Mouse (Mus musculus) MEL (cell line): Measurements from ENCODE around the gene Hacl1. TPM values are rescaled to one million over a fixed set of nuclear protein-coding genes. Genes with fewer than 3 reads are reported as not detected.

ENCODE experiments used
- DNase-seq: peaks from one replicate; pipeline ENCODE4 v3.0.0; 2011; ENCODE audit warnings: low read depth, low spot score
- H3K27ac ChIP-seq: 2 replicates; pipeline ENCODE4 v1.5.1; 2012; ENCODE audit warnings: low read depth, mild to moderate bottlenecking, control low read depth, low read length, moderate library complexity; ENCODE audit not compliant: control insufficient read depth
- H3K27me3 ChIP-seq, 2 experiments: fragments of 150-350 bp in 1 of 2; sonication (generic) in 1 of 2; 2 replicates each; pipeline ENCODE4 v1.6.1; 2012; ENCODE audit warnings: low read length in 2 of 2, mild to moderate bottlenecking in 2 of 2, improper control_type of control experiment in 1 of 2, moderate library complexity in 1 of 2; ENCODE audit not compliant: insufficient read depth in 2 of 2, control insufficient read depth in 1 of 2
- H3K36me3 ChIP-seq, 2 experiments: 2 replicates each; pipeline ENCODE4 v1.6.1; 2012 to 2014; ENCODE audit warnings: low read length in 2 of 2, improper control_type of control experiment in 1 of 2, inconsistent platforms in 1 of 2, mild to moderate bottlenecking in 1 of 2; ENCODE audit not compliant: insufficient read depth in 2 of 2, control insufficient read depth in 1 of 2
- H3K4me1 ChIP-seq, 2 experiments: fragments of 150-350 bp in 1 of 2; sonication (generic) in 1 of 2; 2 replicates each; pipeline ENCODE4 v1.6.1; 2012; ENCODE audit warnings: low read length in 2 of 2, improper control_type of control experiment in 1 of 2, mild to moderate bottlenecking in 1 of 2; ENCODE audit not compliant: insufficient read depth in 2 of 2, control insufficient read depth in 1 of 2
- H3K4me3 ChIP-seq, 2 experiments: fragments of 150-350 bp in 1 of 2; sonication (generic) in 1 of 2; 2 replicates each; pipeline ENCODE4 v1.5.1; 2012; ENCODE audit warnings: low read depth in 2 of 2, low read length in 2 of 2, mild to moderate bottlenecking in 2 of 2, moderate library complexity in 2 of 2, control low read depth in 1 of 2, improper control_type of control experiment in 1 of 2; ENCODE audit not compliant: control insufficient read depth in 1 of 2, insufficient read depth in 1 of 2
- H3K79me2 ChIP-seq: 2 replicates; pipeline ENCODE4 v1.6.1; 2012; ENCODE audit warnings: mild to moderate bottlenecking, low read length, moderate library complexity; ENCODE audit not compliant: control insufficient read depth, poor library complexity, insufficient read depth
- H3K9ac ChIP-seq: 2 replicates; pipeline ENCODE4 v1.6.1; 2012; ENCODE audit warnings: low read depth, mild to moderate bottlenecking, control low read depth, low read length, moderate library complexity; ENCODE audit not compliant: control insufficient read depth, poor library complexity, severe bottlenecking
- H3K9me3 ChIP-seq: fragments of 150-350 bp; sonication (generic); replicated peaks from 2 replicates; pipeline ENCODE4 v1.6.1; 2012; ENCODE audit warnings: mild to moderate bottlenecking, low read length, improper control_type of control experiment, moderate library complexity; ENCODE audit not compliant: insufficient read depth
- CHD2 ChIP-seq: IDR thresholded peaks from 2 replicates; pipeline ENCODE4 v1.6.1; 2011; ENCODE audit warnings: low read length, improper control_type of control experiment
- CTCF ChIP-seq, 3 experiments: IDR thresholded peaks in 2 of 3; conservative IDR thresholded peaks in 1 of 3; 2 replicates each; pipeline ENCODE4 v1.5.1; 2011 to 2012; ENCODE audit warnings: low read length in 3 of 3, low read depth in 2 of 3, mild to moderate bottlenecking in 2 of 3, improper control_type of control experiment in 1 of 3, inconsistent platforms in 1 of 3, mixed read lengths in 1 of 3, moderate library complexity in 1 of 3; ENCODE audit not compliant: control insufficient read depth in 1 of 3, insufficient read depth in 1 of 3, poor library complexity in 1 of 3, severe bottlenecking in 1 of 3
- E2F4 ChIP-seq: IDR thresholded peaks from 2 replicates; pipeline ENCODE4 v1.6.1; 2011; ENCODE audit warnings: low read depth, low read length, improper control_type of control experiment, borderline replicate concordance
- EP300 ChIP-seq, 2 experiments: IDR thresholded peaks; 2 replicates each; pipeline ENCODE4 v1.6.1; 2011; ENCODE audit warnings: improper control_type of control experiment in 2 of 2, low read length in 2 of 2, low read depth in 1 of 2, mild to moderate bottlenecking in 1 of 2
- GABPA ChIP-seq: IDR thresholded peaks from 2 replicates; pipeline ENCODE4 v1.6.1; 2012; ENCODE audit warnings: low read depth, mild to moderate bottlenecking, inconsistent platforms, low read length, improper control_type of control experiment, moderate library complexity
- GATA1 ChIP-seq: IDR thresholded peaks from 2 replicates; pipeline ENCODE4 v1.6.1; 2011; ENCODE audit warnings: low read depth, low read length, improper control_type of control experiment
- HCFC1 ChIP-seq: IDR thresholded peaks from 2 replicates; pipeline ENCODE4 v1.6.1; 2012; ENCODE audit warnings: low read depth, mild to moderate bottlenecking, inconsistent platforms, low read length, improper control_type of control experiment, moderate library complexity
- KAT2A ChIP-seq: conservative IDR thresholded peaks from 2 replicates; pipeline ENCODE4 v1.6.1; 2012; ENCODE audit warnings: low read depth, low read length, improper control_type of control experiment, inconsistent platforms
- MAFK ChIP-seq: IDR thresholded peaks from 2 replicates; pipeline ENCODE4 v1.6.1; 2011; ENCODE audit warnings: low read depth, mild to moderate bottlenecking, low read length, improper control_type of control experiment, borderline replicate concordance
- MAX ChIP-seq: IDR thresholded peaks from 2 replicates; pipeline ENCODE4 v1.6.1; 2011; ENCODE audit warnings: low read length, improper control_type of control experiment
- MAZ ChIP-seq: IDR thresholded peaks from 2 replicates; pipeline ENCODE4 v1.6.1; 2012; ENCODE audit warnings: low read depth, mild to moderate bottlenecking, inconsistent platforms, low read length, improper control_type of control experiment
- MEF2A ChIP-seq: IDR thresholded peaks from 2 replicates; pipeline ENCODE4 v1.6.1; 2014; ENCODE audit warnings: low read depth, mild to moderate bottlenecking, inconsistent platforms, low read length, improper control_type of control experiment; ENCODE audit not compliant: poor library complexity, insufficient replicate concordance, severe bottlenecking; ENCODE audit errors: extremely low read depth
- MYB ChIP-seq: IDR thresholded peaks from 2 replicates; pipeline ENCODE4 v1.6.1; 2011; ENCODE audit warnings: mild to moderate bottlenecking, low read depth, low read length, improper control_type of control experiment
- POLR2A ChIP-seq, 2 experiments: IDR thresholded peaks; 2 replicates each; pipeline ENCODE4 v1.6.1; 2011 to 2012; ENCODE audit warnings: low read length in 2 of 2, mild to moderate bottlenecking in 2 of 2, control low read depth in 1 of 2, improper control_type of control experiment in 1 of 2, low read depth in 1 of 2, moderate library complexity in 1 of 2; ENCODE audit not compliant: control insufficient read depth in 1 of 2, insufficient read depth in 1 of 2, poor library complexity in 1 of 2
- POLR2AphosphoS2 ChIP-seq: IDR thresholded peaks from 2 replicates; pipeline ENCODE4 v1.6.1; 2011; ENCODE audit warnings: low read length, improper control_type of control experiment
- POLR2AphosphoS5 ChIP-seq: IDR thresholded peaks from 2 replicates; pipeline ENCODE4 v1.6.1; 2012; ENCODE audit warnings: low read depth, borderline replicate concordance, mild to moderate bottlenecking, inconsistent platforms, low read length, moderate library complexity, mixed read lengths
- RAD21 ChIP-seq: IDR thresholded peaks from 2 replicates; pipeline ENCODE4 v1.6.1; 2011; ENCODE audit warnings: mild to moderate bottlenecking, low read depth, low read length, improper control_type of control experiment
- RCOR1 ChIP-seq: IDR thresholded peaks from 2 replicates; pipeline ENCODE4 v1.6.1; 2012; ENCODE audit warnings: low read depth, mild to moderate bottlenecking, inconsistent platforms, low read length, improper control_type of control experiment
- SIN3A ChIP-seq: IDR thresholded peaks from 2 replicates; pipeline ENCODE4 v1.6.1; 2012; ENCODE audit warnings: low read length, improper control_type of control experiment, inconsistent platforms
- SMC3 ChIP-seq: IDR thresholded peaks from 2 replicates; pipeline ENCODE4 v1.6.1; 2011; ENCODE audit warnings: low read depth, low read length, improper control_type of control experiment
- TAL1 ChIP-seq: IDR thresholded peaks from 2 replicates; pipeline ENCODE4 v1.6.1; 2012; ENCODE audit warnings: mild to moderate bottlenecking, inconsistent platforms, low read length, moderate library complexity, mixed read lengths
- TCF12 ChIP-seq: IDR thresholded peaks from 2 replicates; pipeline ENCODE4 v1.6.1; 2014; ENCODE audit warnings: low read depth, mild to moderate bottlenecking, inconsistent platforms, low read length, improper control_type of control experiment, moderate library complexity
- UBTF ChIP-seq: IDR thresholded peaks from 2 replicates; pipeline ENCODE4 v1.6.1; 2012; ENCODE audit warnings: low read depth, mild to moderate bottlenecking, inconsistent platforms, low read length, improper control_type of control experiment, moderate library complexity, borderline replicate concordance; ENCODE audit not compliant: insufficient read depth
- ZC3H11A ChIP-seq: IDR thresholded peaks from 2 replicates; pipeline ENCODE4 v1.6.1; 2012; ENCODE audit warnings: low read depth, mild to moderate bottlenecking, inconsistent platforms, low read length, improper control_type of control experiment
- polyA plus RNA-seq, 2 experiments: library from polyadenylated mRNA; stranded (reverse) in 1 of 2; unstranded in 1 of 2; fragments of >175 nt in 1 of 2; fragments of >200 nt in 1 of 2; gene quantifications; 2 replicates each; pipeline versions ENCODE4 v1.2.1 to v1.2.4; 2012; ENCODE audit warnings: low replicate concordance in 2 of 2, low read depth in 1 of 2; ENCODE audit not compliant: insufficient read length in 2 of 2, insufficient read depth in 1 of 2, missing spikeins in 1 of 2
- total RNA-seq: library from RNA; depleted of rRNA; stranded (reverse); fragments of 300-350 nt; gene quantifications from 2 replicates; pipeline ENCODE4 v1.2.3, GENCODE M21; 2012

Hacl1 gene
- total and polyA plus RNA-seq, 3 experiments = 7.7 to 13.3 TPM; not detected in 1

- DNase-seq = no peak
- no peak overlapping the region for H3K4me3 ChIP-seq
- peaks cover 6 to 30% of the 10 kb centered on the region in 2 experiments; a peak in 3 of 4 replicates for H3K4me1 ChIP-seq
- H3K9me3 ChIP-seq = no peaks in the 10 kb centered on the region
- peaks cover 6% of the 10 kb centered on the region for H3K79me2 ChIP-seq
- H3K27ac ChIP-seq = peak overlapping the region; percentile 43
- TF ChIP-seq MEF2A = no peak
- TF ChIP-seq GATA1 = no peak
- TF ChIP-seq SMC3 = no peak
- H3K9ac ChIP-seq = no peak overlapping the region
- no peaks in the 10 kb centered on the region for H3K27me3 ChIP-seq
- peaks cover 0 to 27% of the 10 kb centered on the region in 2 experiments; a peak in 2 of 4 replicates for H3K36me3 ChIP-seq
Observed at GRCm38 (mm10) chr14:31651206-31651605, 10.1 kb upstream of the Hacl1 start.

DNA sequence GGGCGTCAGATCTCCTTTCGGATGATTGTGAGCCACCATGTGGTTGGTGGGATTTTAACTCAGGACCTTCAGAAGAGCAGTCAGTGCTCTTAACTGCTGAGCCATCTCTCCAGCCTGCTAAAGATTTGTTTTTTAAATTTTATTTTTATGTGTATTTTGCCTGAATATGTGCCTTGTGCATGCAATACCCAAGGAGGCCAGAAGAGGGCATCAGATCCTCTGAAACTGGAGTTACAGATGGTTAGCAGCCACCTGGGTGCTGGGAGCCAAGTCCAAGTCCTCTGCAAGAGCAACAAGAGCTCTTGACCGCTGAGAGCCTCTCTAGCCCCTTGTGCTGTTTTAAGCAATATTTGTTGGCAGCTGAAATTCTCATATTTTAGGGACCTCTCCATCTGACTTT is 9.3 kb upstream of the Hacl1 start:
- TF ChIP-seq SMC3 (peak; percentile 22; the same call in 1 of the 2 replicates), CTCF (IDR thresholded peaks at IDR 0.05 in 2 of 3, conservative IDR thresholded peaks at IDR 0.05 in 1 of 3; ENCODE audit: control insufficient read depth in 1 of 3, insufficient read depth in 1 of 3, low read depth in 2 of 3, low read length in 3 of 3, poor library complexity in 1 of 3, severe bottlenecking in 1 of 3) (peak; percentile 31 to 48 (median 40); a peak in 5 of 6 replicates), TAL1 (no peak), SIN3A (no peak), CHD2 (no peak), E2F4 (no peak), RAD21 (peak; percentile 38), MAZ (no peak), GABPA (no peak), TCF12 (no peak), KAT2A (no peak), POLR2A (IDR thresholded peaks at IDR 0.05; ENCODE audit: control insufficient read depth in 1 of 2, insufficient read depth in 1 of 2, low read depth in 1 of 2, low read length in 2 of 2, poor library complexity in 1 of 2) (no peak), HCFC1 (no peak), MAX (no peak)
- TF ChIP-seq, all 39 proteins: peak for 3
- Histone ChIP-seq H3K27me3 (no peaks in the 10 kb centered on the region), H3K27ac (no peak overlapping the region), H3K9me3 (no peaks in the 10 kb centered on the region), H3K79me2 (peaks cover 6% of the 10 kb centered on the region), H3K9ac (no peak overlapping the region), H3K4me1 (peaks cover 7 to 30% of the 10 kb centered on the region in 2 experiments; a peak in 3 of 4 replicates), H3K4me3 (no peak overlapping the region), H3K36me3 (peaks cover 0 to 27% of the 10 kb centered on the region in 2 experiments; a peak in 2 of 4 replicates)
- DNase-seq = peak; percentile 43

GRCm38 (mm10) chr14:31647991-31648390 is 6.9 kb upstream of the Hacl1 start:
- Histone ChIP-seq H3K4me3 (no peak overlapping the region), H3K4me1 (peaks cover 10 to 22% of the 10 kb centered on the region in 2 experiments; a peak in 3 of 4 replicates), H3K27me3 (no peaks in the 10 kb centered on the region), H3K27ac (no peak overlapping the region), H3K79me2 (no peaks in the 10 kb centered on the region), H3K36me3 (peaks cover 0 to 18% of the 10 kb centered on the region in 2 experiments; a peak in 2 of 4 replicates), H3K9me3 (no peaks in the 10 kb centered on the region), H3K9ac (no peak overlapping the region)
- TF ChIP-seq ZC3H11A = no peak
- TF ChIP-seq UBTF = no peak
- no peak for TF ChIP-seq E2F4
- TF ChIP-seq POLR2AphosphoS5 = no peak
- TF ChIP-seq EP300 (IDR thresholded peaks at IDR 0.05; ENCODE audit: low read depth in 1 of 2, low read length in 2 of 2) = no peak
- no peak for TF ChIP-seq MYB
- TF ChIP-seq MAFK = no peak
- TF ChIP-seq SMC3 = no peak
- TF ChIP-seq GABPA = no peak
- no peak for TF ChIP-seq HCFC1
- TF ChIP-seq POLR2AphosphoS2 = no peak
- no peak for TF ChIP-seq RCOR1
- no peak for DNase-seq
